Mouse (Mus musculus) Muller cell, postnatal 12 days (primary cell): ENCODE data around the gene Dhcr24.

Source experiments
- DNase-seq: peaks from one replicate; pipeline ENCODE4 v3.0.0-alpha.2; 2015; ENCODE audit errors: inconsistent ontology term

The Dhcr24 gene

GRCm38 (mm10) chr4:106560213-106560845 is 509 bp upstream of the Dhcr24 start:
- DNase-seq: no peak

- DNase-seq: no peak
Measured at GRCm38 (mm10) chr4:106562006-106562405, 1.2 kb downstream of the Dhcr24 start.

- DNase-seq: no peak
Measured at GRCm38 (mm10) chr4:106562837-106563790, 2.3 kb downstream of the Dhcr24 start.

- DNase-seq: no peak
Measured at GRCm38 (mm10) chr4:106564161-106564560, 3.3 kb downstream of the Dhcr24 start.

- DNase-seq: no peak
Measured at GRCm38 (mm10) chr4:106569680-106570079, 8.8 kb downstream of the Dhcr24 start.

GRCm38 (mm10) chr4:106571081-106571724 is 10.4 kb downstream of the Dhcr24 start:
- no peak for DNase-seq

- DNase-seq: no peak
Measured at GRCm38 (mm10) chr4:106575022-106575421, 14.2 kb downstream of the Dhcr24 start.

- DNase-seq: no peak
Measured at GRCm38 (mm10) chr4:106577511-106577910, 16.7 kb downstream of the Dhcr24 start.

GRCm38 (mm10) chr4:106581176-106581864 is 20.5 kb downstream of the Dhcr24 start:
- no peak for DNase-seq

- no peak for DNase-seq
Measured at GRCm38 (mm10) chr4:106581865-106582204, 21.0 kb downstream of the Dhcr24 start.

- no peak for DNase-seq
Measured at GRCm38 (mm10) chr4:106582428-106583153, 21.8 kb downstream of the Dhcr24 start.

GRCm38 (mm10) chr4:106584665-106585064 is 23.8 kb downstream of the Dhcr24 start:
- no peak for DNase-seq

- DNase-seq: no peak
Measured at GRCm38 (mm10) chr4:106587075-106587474, 26.2 kb downstream of the Dhcr24 start.

GRCm38 (mm10) chr4:106590142-106590541 is 29.3 kb downstream of the Dhcr24 start:
- DNase-seq: no peak

GRCm38 (mm10) chr4:106590871-106591270 is 30.0 kb downstream of the Dhcr24 start:
- no peak for DNase-seq

- no peak for DNase-seq
Measured at GRCm38 (mm10) chr4:106593636-106594035, 32.8 kb downstream of the Dhcr24 start.

- no peak for DNase-seq
Measured at GRCm38 (mm10) chr4:106596200-106596599, 35.4 kb downstream of the Dhcr24 start.

GRCm38 (mm10) chr4:106597055-106597454 is 36.2 kb downstream of the Dhcr24 start:
- DNase-seq: no peak

- DNase-seq: no peak
Measured at GRCm38 (mm10) chr4:106597741-106598140, 36.9 kb downstream of the Dhcr24 start.

- DNase-seq: no peak
Measured at GRCm38 (mm10) chr4:106599415-106599814, 38.6 kb downstream of the Dhcr24 start.

- DNase-seq: no peak
Measured at GRCm38 (mm10) chr4:106600770-106601169, 39.9 kb downstream of the Dhcr24 start.
